Mouse (Mus musculus): Measurements from ENCODE around the gene Mtfr1l. TPM values are rescaled to one million over a fixed set of nuclear protein-coding genes. Genes with fewer than 3 reads are reported as not detected.

The Mtfr1l gene
- polyA plus RNA-seq, 1 experiment from 2014 or later = 119 TPM

GRCm38 (mm10) chr4:134484231-134484630 lies 51.0 kb downstream of the Mtfr1l start:
- Histone ChIP-seq H3K4me2 (replicated peaks; ENCODE audit: low read depth, low read length) (no peak overlapping the region), H3K27me3 (ENCODE audit: control insufficient read depth, insufficient read depth, low read length) (no peaks in the 10 kb centered on the region), H3K9ac (replicated peaks; ENCODE audit: low read depth, low read length) (no peak overlapping the region), H3K27ac (ENCODE audit: low read length) (no peak overlapping the region), H3K4me3 (ENCODE audit: low read depth, low read length) (no peak overlapping the region), H3K9me3 (ENCODE audit: control insufficient read depth, low read depth, low read length) (no peaks in the 10 kb centered on the region), H3K36me3 (ENCODE audit: control insufficient read depth, insufficient read depth, low read length) (no peaks in the 10 kb centered on the region), H3K4me1 (ENCODE audit: control insufficient read depth, insufficient read depth, low read length) (no peaks in the 10 kb centered on the region)
- 72% methylated on average over 10 of the region's 10 CpGs for WGBS
- no peak for ATAC-seq (ENCODE audit: insufficient number of reproducible peaks, insufficient read depth, low FRiP score, low read depth)

GRCm38 (mm10) chr4:134483696-134484095 lies 51.5 kb downstream of the Mtfr1l start:
- H3K9me3 ChIP-seq (ENCODE audit: control insufficient read depth, low read depth, low read length) = no peaks in the 10 kb centered on the region
- no peaks in the 10 kb centered on the region for H3K4me1 ChIP-seq (ENCODE audit: control insufficient read depth, insufficient read depth, low read length)
- WGBS = 61% methylated on average over 6 of the region's 6 CpGs
- ATAC-seq (ENCODE audit: insufficient number of reproducible peaks, insufficient read depth, low FRiP score, low read depth) = no peak
- H3K4me3 ChIP-seq (ENCODE audit: low read depth, low read length) = no peak overlapping the region
- H3K27me3 ChIP-seq (ENCODE audit: control insufficient read depth, insufficient read depth, low read length) = no peaks in the 10 kb centered on the region
- H3K9ac ChIP-seq (replicated peaks; ENCODE audit: low read depth, low read length) = no peak overlapping the region
- H3K4me2 ChIP-seq (replicated peaks; ENCODE audit: low read depth, low read length) = no peak overlapping the region
- H3K36me3 ChIP-seq (ENCODE audit: control insufficient read depth, insufficient read depth, low read length) = no peaks in the 10 kb centered on the region
- H3K27ac ChIP-seq (ENCODE audit: low read length) = no peak overlapping the region

GRCm38 (mm10) chr4:134483078-134483688 lies 52.0 kb downstream of the Mtfr1l start:
- no peaks in the 10 kb centered on the region for H3K27me3 ChIP-seq (ENCODE audit: control insufficient read depth, insufficient read depth, low read length)
- H3K9me3 ChIP-seq (ENCODE audit: control insufficient read depth, low read depth, low read length) = no peaks in the 10 kb centered on the region
- H3K4me2 ChIP-seq (replicated peaks; ENCODE audit: low read depth, low read length) = no peak overlapping the region
- no peak for ATAC-seq (ENCODE audit: insufficient number of reproducible peaks, insufficient read depth, low FRiP score, low read depth)
- no peak overlapping the region for H3K27ac ChIP-seq (ENCODE audit: low read length)
- WGBS = 55% methylated on average over 6 of the region's 6 CpGs
- H3K9ac ChIP-seq (replicated peaks; ENCODE audit: low read depth, low read length) = no peak overlapping the region
- no peaks in the 10 kb centered on the region for H3K4me1 ChIP-seq (ENCODE audit: control insufficient read depth, insufficient read depth, low read length)
- H3K4me3 ChIP-seq (ENCODE audit: low read depth, low read length) = no peak overlapping the region
- no peaks in the 10 kb centered on the region for H3K36me3 ChIP-seq (ENCODE audit: control insufficient read depth, insufficient read depth, low read length)

GRCm38 (mm10) chr4:134482442-134482841 lies 52.7 kb downstream of the Mtfr1l start:
- Histone ChIP-seq H3K9me3 (ENCODE audit: control insufficient read depth, low read depth, low read length) (no peaks in the 10 kb centered on the region), H3K9ac (replicated peaks; ENCODE audit: low read depth, low read length) (no peak overlapping the region), H3K4me1 (ENCODE audit: control insufficient read depth, insufficient read depth, low read length) (no peaks in the 10 kb centered on the region), H3K27me3 (ENCODE audit: control insufficient read depth, insufficient read depth, low read length) (no peaks in the 10 kb centered on the region), H3K36me3 (ENCODE audit: control insufficient read depth, insufficient read depth, low read length) (no peaks in the 10 kb centered on the region), H3K27ac (ENCODE audit: low read length) (no peak overlapping the region), H3K4me3 (ENCODE audit: low read depth, low read length) (no peak overlapping the region), H3K4me2 (replicated peaks; ENCODE audit: low read depth, low read length) (no peak overlapping the region)
- no peak for ATAC-seq (ENCODE audit: insufficient number of reproducible peaks, insufficient read depth, low FRiP score, low read depth)
- WGBS = 73% methylated on average over 8 of the region's 8 CpGs

GRCm38 (mm10) chr4:134481270-134481669 lies 53.9 kb downstream of the Mtfr1l start:
- Histone ChIP-seq H3K4me3 (ENCODE audit: low read depth, low read length) (no peak overlapping the region), H3K4me2 (replicated peaks; ENCODE audit: low read depth, low read length) (no peak overlapping the region), H3K9me3 (ENCODE audit: control insufficient read depth, low read depth, low read length) (no peaks in the 10 kb centered on the region), H3K36me3 (ENCODE audit: control insufficient read depth, insufficient read depth, low read length) (no peaks in the 10 kb centered on the region; the same call in 1 of the 2 replicates), H3K27ac (ENCODE audit: low read length) (no peak overlapping the region), H3K9ac (replicated peaks; ENCODE audit: low read depth, low read length) (no peak overlapping the region), H3K4me1 (ENCODE audit: control insufficient read depth, insufficient read depth, low read length) (no peaks in the 10 kb centered on the region), H3K27me3 (ENCODE audit: control insufficient read depth, insufficient read depth, low read length) (no peaks in the 10 kb centered on the region)
- WGBS = 49% methylated on average over 6 of the region's 6 CpGs
- no peak for ATAC-seq (ENCODE audit: insufficient number of reproducible peaks, insufficient read depth, low FRiP score, low read depth)

- 26% methylated on average over 6 of the region's 6 CpGs for WGBS
- H3K4me1 ChIP-seq (ENCODE audit: control insufficient read depth, insufficient read depth, low read length) = no peaks in the 10 kb centered on the region
Observed at GRCm38 (mm10) chr4:134480864-134481263, 54.3 kb downstream of the Mtfr1l start.

GRCm38 (mm10) chr4:134479839-134480238 lies 55.3 kb downstream of the Mtfr1l start:
- H3K27me3 ChIP-seq (ENCODE audit: control insufficient read depth, insufficient read depth, low read length) = no peaks in the 10 kb centered on the region
- ATAC-seq (ENCODE audit: insufficient number of reproducible peaks, insufficient read depth, low FRiP score, low read depth) = no peak
- no peak overlapping the region for H3K4me3 ChIP-seq (ENCODE audit: low read depth, low read length)
- 88% methylated on average over 4 of the region's 4 CpGs for WGBS
- no peak overlapping the region for H3K27ac ChIP-seq (ENCODE audit: low read length)
- H3K4me1 ChIP-seq (ENCODE audit: control insufficient read depth, insufficient read depth, low read length) = no peaks in the 10 kb centered on the region
- peaks cover 11% of the 10 kb centered on the region for H3K36me3 ChIP-seq (ENCODE audit: control insufficient read depth, insufficient read depth, low read length)
- H3K4me2 ChIP-seq (replicated peaks; ENCODE audit: low read depth, low read length) = no peak overlapping the region
- H3K9me3 ChIP-seq (ENCODE audit: control insufficient read depth, low read depth, low read length) = no peaks in the 10 kb centered on the region
- no peak overlapping the region for H3K9ac ChIP-seq (replicated peaks; ENCODE audit: low read depth, low read length)

More at GRCm38 (mm10) chr4:134480864-134481263, 54.3 kb downstream of the Mtfr1l start:
- Histone ChIP-seq H3K9me3 (ENCODE audit: control insufficient read depth, low read depth, low read length) (no peaks in the 10 kb centered on the region), H3K27me3 (ENCODE audit: control insufficient read depth, insufficient read depth, low read length) (no peaks in the 10 kb centered on the region), H3K27ac (ENCODE audit: low read length) (no peak overlapping the region), H3K9ac (replicated peaks; ENCODE audit: low read depth, low read length) (no peak overlapping the region), H3K4me2 (replicated peaks; ENCODE audit: low read depth, low read length) (no peak overlapping the region), H3K36me3 (ENCODE audit: control insufficient read depth, insufficient read depth, low read length) (peaks cover under 1% of the 10 kb centered on the region; the same call in 1 of the 2 replicates), H3K4me3 (ENCODE audit: low read depth, low read length) (no peak overlapping the region)
- no peak for ATAC-seq (ENCODE audit: insufficient number of reproducible peaks, insufficient read depth, low FRiP score, low read depth)

- ATAC-seq (ENCODE audit: insufficient number of reproducible peaks, insufficient read depth, low FRiP score, low read depth) = peak; percentile 62; the same call in 1 of the 2 replicates
- H3K4me2 ChIP-seq (replicated peaks; ENCODE audit: low read depth, low read length) = no peak overlapping the region
- no peaks in the 10 kb centered on the region for H3K4me1 ChIP-seq (ENCODE audit: control insufficient read depth, insufficient read depth, low read length)
- peaks cover 24% of the 10 kb centered on the region for H3K36me3 ChIP-seq (ENCODE audit: control insufficient read depth, insufficient read depth, low read length)
- H3K9me3 ChIP-seq (ENCODE audit: control insufficient read depth, low read depth, low read length) = no peaks in the 10 kb centered on the region
- H3K9ac ChIP-seq (replicated peaks; ENCODE audit: low read depth, low read length) = no peak overlapping the region
- no peaks in the 10 kb centered on the region for H3K27me3 ChIP-seq (ENCODE audit: control insufficient read depth, insufficient read depth, low read length)
- no peak overlapping the region for H3K27ac ChIP-seq (ENCODE audit: low read length)
- H3K4me3 ChIP-seq (ENCODE audit: low read depth, low read length) = no peak overlapping the region
- 4% methylated on average over 9 of the region's 9 CpGs for WGBS
Observed at GRCm38 (mm10) chr4:134478031-134478430, 57.2 kb downstream of the Mtfr1l start.

- Histone ChIP-seq H3K4me1 (ENCODE audit: control insufficient read depth, insufficient read depth, low read length) (no peaks in the 10 kb centered on the region), H3K27ac (ENCODE audit: low read length) (no peak overlapping the region), H3K27me3 (ENCODE audit: control insufficient read depth, insufficient read depth, low read length) (no peaks in the 10 kb centered on the region), H3K9ac (replicated peaks; ENCODE audit: low read depth, low read length) (no peak overlapping the region), H3K4me3 (ENCODE audit: low read depth, low read length) (no peak overlapping the region), H3K36me3 (ENCODE audit: control insufficient read depth, insufficient read depth, low read length) (peaks cover 35% of the 10 kb centered on the region), H3K9me3 (ENCODE audit: control insufficient read depth, low read depth, low read length) (no peaks in the 10 kb centered on the region), H3K4me2 (replicated peaks; ENCODE audit: low read depth, low read length) (no peak overlapping the region)
- WGBS = 88% methylated on average over 8 of the region's 8 CpGs
- no peak for ATAC-seq (ENCODE audit: insufficient number of reproducible peaks, insufficient read depth, low FRiP score, low read depth)
Observed at GRCm38 (mm10) chr4:134476899-134477298, 58.3 kb downstream of the Mtfr1l start.

Measured in stomach, embryonic 14.5 days (tissue).